Mouse (Mus musculus) embryo, embryonic 11.5 days (tissue): ENCODE results near the gene Dennd1a.

Source experiments
- DNase-seq: peaks from one replicate; pipeline ENCODE4 v3.0.0-alpha.2; 2012; ENCODE audit warnings: low read depth, low spot score

Dennd1a gene

DNA sequence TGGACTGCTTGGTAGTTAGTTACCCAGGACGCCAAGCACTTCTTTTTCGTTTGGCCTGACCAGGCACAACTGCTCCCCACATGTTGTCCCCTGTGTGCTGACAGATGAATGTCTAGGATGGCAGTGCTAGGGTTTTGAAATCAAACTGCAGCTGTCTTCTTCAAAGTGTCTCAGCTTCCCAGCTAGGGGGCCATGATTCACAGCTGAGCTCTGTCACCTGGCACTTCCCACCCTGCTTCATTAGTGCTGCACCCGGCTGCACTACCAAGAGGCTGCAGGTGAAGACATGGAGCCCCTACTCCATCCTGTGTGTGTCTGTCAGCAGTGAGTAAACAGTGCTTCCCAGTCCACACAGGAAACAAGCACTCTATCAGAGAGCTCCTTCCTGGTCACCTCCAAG lies 234.8 kb downstream of the Dennd1a start:
- DNase-seq: no peak

GRCm38 (mm10) chr2:38051485-38052085 lies 235.6 kb downstream of the Dennd1a start:
- no peak for DNase-seq

GRCm38 (mm10) chr2:38048996-38049395 lies 238.2 kb downstream of the Dennd1a start:
- no peak for DNase-seq

DNA sequence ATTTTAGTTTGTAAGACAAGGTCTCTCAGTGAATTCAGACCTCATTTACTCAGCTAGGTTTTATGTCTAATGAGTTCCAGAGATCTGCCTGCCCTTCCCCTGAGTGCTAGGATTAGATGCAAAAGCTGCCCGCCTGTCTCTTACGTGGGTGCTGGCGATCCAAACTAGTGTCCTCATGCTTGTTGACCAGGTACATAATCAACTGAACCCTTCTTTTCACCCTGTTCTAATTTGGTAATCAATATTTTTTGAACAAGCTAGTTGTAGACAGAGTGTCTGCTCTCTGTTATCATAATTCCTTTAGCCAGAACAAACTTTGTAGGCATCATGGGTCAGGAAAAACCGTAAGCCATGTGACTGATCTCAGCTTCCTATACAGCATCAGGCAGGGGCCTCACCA lies 241.9 kb downstream of the Dennd1a start:
- DNase-seq: no peak

- DNase-seq: no peak
Measured at GRCm38 (mm10) chr2:38040845-38041244, 246.3 kb downstream of the Dennd1a start.

GRCm38 (mm10) chr2:38039621-38040020 lies 247.6 kb downstream of the Dennd1a start:
- no peak for DNase-seq

- no peak for DNase-seq
Measured at GRCm38 (mm10) chr2:38028317-38028716, 258.9 kb downstream of the Dennd1a start.

GRCm38 (mm10) chr2:38025615-38026014 lies 261.6 kb downstream of the Dennd1a start:
- DNase-seq: no peak

- no peak for DNase-seq
Measured at GRCm38 (mm10) chr2:38023741-38024130, 263.5 kb downstream of the Dennd1a start.

GRCm38 (mm10) chr2:38023054-38023740 lies 264.0 kb downstream of the Dennd1a start:
- no peak for DNase-seq

DNA sequence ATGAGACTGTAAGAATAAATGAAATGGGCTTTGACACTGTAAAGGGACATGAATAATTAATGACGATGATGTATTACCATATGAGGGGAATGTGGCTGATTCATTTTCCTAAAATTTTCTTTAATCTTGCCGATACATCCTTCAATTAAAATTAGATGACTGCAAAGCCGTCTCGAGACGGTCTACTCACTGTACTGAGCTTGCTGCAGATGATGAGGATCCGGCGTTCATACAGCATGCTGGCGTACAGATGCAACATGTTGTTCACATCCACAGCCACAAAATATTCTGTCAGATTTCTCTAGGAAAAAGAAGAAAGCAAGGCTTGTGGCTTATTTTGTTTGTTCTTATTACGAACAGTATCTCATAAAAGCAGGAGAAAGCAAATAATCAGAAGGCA lies 266.0 kb downstream of the Dennd1a start:
- DNase-seq: no peak

- DNase-seq: no peak
Measured at GRCm38 (mm10) chr2:38014702-38015101, 272.5 kb downstream of the Dennd1a start.

DNA sequence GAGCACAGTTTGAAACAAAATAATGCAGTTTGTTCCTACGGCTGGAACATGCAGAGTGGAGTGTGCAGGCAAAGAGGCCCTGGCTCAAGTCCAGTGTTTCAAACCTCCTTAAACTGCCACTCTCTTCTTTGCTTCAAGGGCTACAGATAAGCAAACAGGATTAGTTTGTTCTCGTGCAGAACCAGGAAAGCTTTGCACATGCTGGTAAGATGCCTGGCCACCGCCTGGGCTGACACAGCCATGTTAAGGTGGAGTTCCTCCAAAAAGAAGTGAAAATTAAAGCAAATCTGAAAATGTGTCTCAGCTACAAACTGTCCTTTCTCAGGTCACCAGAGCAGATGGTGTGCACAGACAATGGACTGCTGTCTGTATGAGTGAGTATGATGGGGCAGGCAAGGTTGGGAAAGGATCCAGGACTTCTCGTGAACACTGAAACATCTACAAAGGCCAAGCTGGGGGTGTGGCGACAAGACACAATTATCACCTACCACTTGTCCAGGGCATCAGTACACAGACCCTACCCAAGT lies 273.3 kb downstream of the Dennd1a start:
- no peak for DNase-seq

GRCm38 (mm10) chr2:38007238-38007637 lies 280.0 kb downstream of the Dennd1a start:
- no peak for DNase-seq

DNA sequence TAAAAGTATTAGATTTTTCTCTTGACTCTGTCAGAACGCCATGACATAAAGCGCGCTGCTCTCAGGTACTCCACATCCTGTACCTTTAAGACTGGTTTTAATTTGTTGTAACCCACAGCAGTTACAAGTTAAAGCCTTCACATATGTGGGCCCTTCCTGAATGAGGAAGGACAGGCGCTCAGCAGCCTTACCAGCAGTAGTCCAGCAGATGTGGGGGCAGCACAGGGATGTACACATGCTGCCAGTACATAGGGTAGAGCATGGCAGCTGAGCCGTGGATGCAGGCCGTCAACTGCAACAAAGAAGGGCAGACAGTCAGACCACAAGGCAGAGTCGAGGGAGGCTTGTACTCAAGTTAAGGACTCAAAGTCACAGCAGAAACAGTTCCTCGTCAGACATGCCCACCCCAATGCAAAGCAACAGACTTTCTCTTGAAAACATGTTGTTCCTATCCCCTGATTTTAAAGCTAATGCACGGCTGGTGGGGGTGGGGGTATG lies 284.0 kb downstream of the Dennd1a start:
- DNase-seq: no peak

DNA sequence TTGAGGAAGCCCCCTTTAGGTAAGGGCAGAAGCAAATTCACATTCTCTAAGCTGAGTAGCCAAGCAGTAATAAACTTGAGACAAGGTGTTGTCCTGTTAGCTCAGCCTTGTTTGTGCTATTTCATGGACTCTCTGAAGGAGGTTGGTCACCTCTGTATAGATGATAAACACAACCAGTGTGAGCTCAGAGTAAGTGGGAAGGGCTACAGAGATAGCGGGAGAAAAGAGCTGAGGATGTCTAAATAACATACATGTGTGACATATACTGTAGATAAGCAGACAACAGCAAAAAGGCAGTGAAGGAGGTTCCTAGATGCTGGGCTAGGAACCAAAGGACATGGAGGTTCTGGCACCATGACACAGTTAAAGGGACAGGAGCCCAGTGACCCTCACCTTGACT lies 286.2 kb downstream of the Dennd1a start:
- DNase-seq: no peak

DNA sequence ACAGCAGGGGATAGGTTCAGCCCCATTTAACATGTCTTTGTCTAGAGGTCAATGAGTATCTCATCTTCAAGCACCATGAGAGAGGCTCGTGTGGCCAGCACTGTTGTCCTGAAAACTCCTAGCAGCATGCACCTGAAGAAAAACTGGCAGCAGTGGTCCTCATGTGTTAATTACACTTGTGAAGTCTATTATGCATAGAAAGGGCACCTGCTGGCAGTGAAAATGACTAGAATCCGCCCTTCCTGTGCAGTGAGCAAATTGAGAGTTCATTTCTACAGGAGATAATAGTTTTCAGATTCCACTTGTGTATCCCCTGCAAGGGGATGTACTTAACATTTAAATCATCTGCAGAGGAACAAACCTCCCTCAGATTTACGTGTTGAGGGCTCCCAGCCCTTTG lies 289.2 kb downstream of the Dennd1a start:
- DNase-seq: no peak

DNA sequence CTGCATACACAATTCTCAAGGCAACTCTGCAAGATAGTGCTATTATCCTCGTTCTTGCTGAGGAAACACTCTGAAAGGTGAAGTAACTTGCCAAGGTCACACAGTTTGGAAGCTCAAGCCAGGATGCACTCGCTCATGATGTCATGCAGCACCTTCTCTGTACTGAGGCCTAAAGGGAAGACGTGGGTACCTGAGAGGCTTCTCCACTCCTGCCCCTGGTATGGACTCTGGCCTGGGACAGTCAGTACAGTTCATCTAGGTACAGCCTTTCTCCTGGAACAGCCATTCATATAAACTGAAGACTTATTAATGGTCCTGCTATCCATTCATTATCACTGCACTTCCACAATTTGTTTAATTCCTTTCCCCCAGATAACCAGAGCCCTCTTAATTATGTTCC lies 298.1 kb downstream of the Dennd1a start:
- no peak for DNase-seq

GRCm38 (mm10) chr2:37988301-37988700 lies 298.9 kb downstream of the Dennd1a start:
- no peak for DNase-seq

GRCm38 (mm10) chr2:37985690-37986222 lies 301.4 kb downstream of the Dennd1a start:
- DNase-seq: no peak

GRCm38 (mm10) chr2:37982714-37983113 lies 304.5 kb downstream of the Dennd1a start:
- no peak for DNase-seq

GRCm38 (mm10) chr2:37981562-37982403 lies 305.4 kb downstream of the Dennd1a start:
- no peak for DNase-seq
